Mouse (Mus musculus): ENCODE measurements at regions not wholly inside any gene's neighbourhood (a gene's known extent, or its start where the extent isn't known, plus 50 kb on each side); places are given as distances from the start of the nearest gene placed in this dataset.

GRCm38 (mm10) chr2:144173358-144174106 is 96.9 kb upstream of the Mgme1 start:
- H3K4me3 ChIP-seq (ENCODE audit: control insufficient read depth, low read depth, low read length) = no peak overlapping the region
- H3K27me3 ChIP-seq (ENCODE audit: control insufficient read depth, insufficient read depth, low read length) = no peaks in the 10 kb centered on the region
- no peaks in the 10 kb centered on the region for H3K36me3 ChIP-seq (ENCODE audit: control insufficient read depth, insufficient read depth, low read length)
- no peak overlapping the region for H3K27ac ChIP-seq (ENCODE audit: control insufficient read depth, insufficient read depth, low read depth, low read length)
- TF ChIP-seq CTCF (IDR thresholded peaks at IDR 0.05; ENCODE audit: control insufficient read depth, insufficient read depth, insufficient replicate concordance, low read depth, low read length) (no peak), POLR2A (IDR thresholded peaks at IDR 0.05; ENCODE audit: control insufficient read depth, low read depth, low read length) (no peak)
- peaks cover 7% of the 10 kb centered on the region for H3K4me1 ChIP-seq (ENCODE audit: control insufficient read depth, insufficient read depth, low read length)

GRCm38 (mm10) chr2:144174366-144175035 is 96.0 kb upstream of the Mgme1 start:
- Histone ChIP-seq H3K4me1 (ENCODE audit: control insufficient read depth, insufficient read depth, low read length) (peaks cover 7% of the 10 kb centered on the region), H3K27ac (ENCODE audit: control insufficient read depth, insufficient read depth, low read depth, low read length) (no peak overlapping the region), H3K4me3 (ENCODE audit: control insufficient read depth, low read depth, low read length) (no peak overlapping the region)

GRCm38 (mm10) chr2:144176508-144177170 is 93.8 kb upstream of the Mgme1 start:
- Histone ChIP-seq H3K36me3 (ENCODE audit: control insufficient read depth, insufficient read depth, low read length) (no peaks in the 10 kb centered on the region), H3K4me1 (ENCODE audit: control insufficient read depth, insufficient read depth, low read length) (peaks cover 7% of the 10 kb centered on the region), H3K27ac (ENCODE audit: control insufficient read depth, insufficient read depth, low read depth, low read length) (no peak overlapping the region), H3K4me3 (ENCODE audit: control insufficient read depth, low read depth, low read length) (no peak overlapping the region), H3K27me3 (ENCODE audit: control insufficient read depth, insufficient read depth, low read length) (no peaks in the 10 kb centered on the region)
- no peak for TF ChIP-seq POLR2A (IDR thresholded peaks at IDR 0.05; ENCODE audit: control insufficient read depth, low read depth, low read length)

More at GRCm38 (mm10) chr2:144174366-144175035, 96.0 kb upstream of the Mgme1 start:
- Histone ChIP-seq H3K36me3 (ENCODE audit: control insufficient read depth, insufficient read depth, low read length) (no peaks in the 10 kb centered on the region), H3K27me3 (ENCODE audit: control insufficient read depth, insufficient read depth, low read length) (no peaks in the 10 kb centered on the region)
- no peak for TF ChIP-seq POLR2A (IDR thresholded peaks at IDR 0.05; ENCODE audit: control insufficient read depth, low read depth, low read length)
- no peak for TF ChIP-seq CTCF (IDR thresholded peaks at IDR 0.05; ENCODE audit: control insufficient read depth, insufficient read depth, insufficient replicate concordance, low read depth, low read length)

GRCm38 (mm10) chr2:144177268-144177667 is 93.2 kb upstream of the Mgme1 start:
- no peaks in the 10 kb centered on the region for H3K36me3 ChIP-seq (ENCODE audit: control insufficient read depth, insufficient read depth, low read length)
- no peak overlapping the region for H3K27ac ChIP-seq (ENCODE audit: control insufficient read depth, insufficient read depth, low read depth, low read length)
- peaks cover 6% of the 10 kb centered on the region for H3K4me1 ChIP-seq (ENCODE audit: control insufficient read depth, insufficient read depth, low read length)
- TF ChIP-seq CTCF (IDR thresholded peaks at IDR 0.05; ENCODE audit: control insufficient read depth, insufficient read depth, insufficient replicate concordance, low read depth, low read length) = no peak
- no peak for TF ChIP-seq POLR2A (IDR thresholded peaks at IDR 0.05; ENCODE audit: control insufficient read depth, low read depth, low read length)
- H3K27me3 ChIP-seq (ENCODE audit: control insufficient read depth, insufficient read depth, low read length) = no peaks in the 10 kb centered on the region
- H3K4me3 ChIP-seq (ENCODE audit: control insufficient read depth, low read depth, low read length) = no peak overlapping the region

- TF ChIP-seq CTCF (IDR thresholded peaks at IDR 0.05; ENCODE audit: control insufficient read depth, insufficient read depth, insufficient replicate concordance, low read depth, low read length) (no peak), POLR2A (IDR thresholded peaks at IDR 0.05; ENCODE audit: control insufficient read depth, low read depth, low read length) (no peak)
- H3K36me3 ChIP-seq (ENCODE audit: control insufficient read depth, insufficient read depth, low read length) = no peaks in the 10 kb centered on the region
- H3K27me3 ChIP-seq (ENCODE audit: control insufficient read depth, insufficient read depth, low read length) = no peaks in the 10 kb centered on the region
- no peak overlapping the region for H3K4me3 ChIP-seq (ENCODE audit: control insufficient read depth, low read depth, low read length)
- H3K4me1 ChIP-seq (ENCODE audit: control insufficient read depth, insufficient read depth, low read length) = peaks cover 2% of the 10 kb centered on the region
- H3K27ac ChIP-seq (ENCODE audit: control insufficient read depth, insufficient read depth, low read depth, low read length) = no peak overlapping the region
These were observed 92.5 kb upstream of the Mgme1 start for GRCm38 (mm10) chr2:144177920-144178319.

GRCm38 (mm10) chr2:144182108-144182507 is 88.4 kb upstream of the Mgme1 start:
- no peak overlapping the region for H3K4me3 ChIP-seq (ENCODE audit: control insufficient read depth, low read depth, low read length)
- peaks cover 2% of the 10 kb centered on the region for H3K4me1 ChIP-seq (ENCODE audit: control insufficient read depth, insufficient read depth, low read length)
- H3K27ac ChIP-seq (ENCODE audit: control insufficient read depth, insufficient read depth, low read depth, low read length) = no peak overlapping the region
- H3K27me3 ChIP-seq (ENCODE audit: control insufficient read depth, insufficient read depth, low read length) = no peaks in the 10 kb centered on the region
- H3K36me3 ChIP-seq (ENCODE audit: control insufficient read depth, insufficient read depth, low read length) = no peaks in the 10 kb centered on the region
- TF ChIP-seq CTCF (IDR thresholded peaks at IDR 0.05; ENCODE audit: control insufficient read depth, insufficient read depth, insufficient replicate concordance, low read depth, low read length) = no peak
- TF ChIP-seq POLR2A (IDR thresholded peaks at IDR 0.05; ENCODE audit: control insufficient read depth, low read depth, low read length) = no peak

- no peaks in the 10 kb centered on the region for H3K27me3 ChIP-seq (ENCODE audit: control insufficient read depth, insufficient read depth, low read length)
- H3K4me1 ChIP-seq (ENCODE audit: control insufficient read depth, insufficient read depth, low read length) = no peaks in the 10 kb centered on the region
- H3K36me3 ChIP-seq (ENCODE audit: control insufficient read depth, insufficient read depth, low read length) = no peaks in the 10 kb centered on the region
- no peak for TF ChIP-seq CTCF (IDR thresholded peaks at IDR 0.05; ENCODE audit: control insufficient read depth, insufficient read depth, insufficient replicate concordance, low read depth, low read length)
- no peak for TF ChIP-seq POLR2A (IDR thresholded peaks at IDR 0.05; ENCODE audit: control insufficient read depth, low read depth, low read length)
- H3K27ac ChIP-seq (ENCODE audit: control insufficient read depth, insufficient read depth, low read depth, low read length) = no peak overlapping the region
- no peak overlapping the region for H3K4me3 ChIP-seq (ENCODE audit: control insufficient read depth, low read depth, low read length)
These were observed 87.9 kb upstream of the Mgme1 start for GRCm38 (mm10) chr2:144182542-144182941.

Measured in testis, adult 2 months (tissue).